Mouse (Mus musculus) heart, embryonic 10.5 days (tissue): ENCODE measurements at regions not wholly inside any gene's neighbourhood (a gene's known extent, or its start where the extent isn't known, plus 50 kb on each side); places are given as distances from the start of the nearest gene placed in this dataset.

ENCODE experiments used
- DNase-seq: peaks from one replicate; pipeline ENCODE4 v3.0.0-alpha.2; 2017; ENCODE audit warnings: low spot score
- H3K27ac ChIP-seq: fragments of 300-500 bp; sonication (generic); 2 replicates; pipeline ENCODE4 v1.5.1; 2016; ENCODE audit warnings: mild to moderate bottlenecking
- H3K27me3 ChIP-seq: fragments of 300-500 bp; sonication (generic); 2 replicates; pipeline ENCODE4 v1.6.1; 2016; ENCODE audit warnings: mild to moderate bottlenecking; ENCODE audit not compliant: poor library complexity, insufficient read depth, severe bottlenecking
- H3K36me3 ChIP-seq: fragments of 300-500 bp; sonication (generic); 2 replicates; pipeline ENCODE4 v1.6.1; 2016; ENCODE audit warnings: mild to moderate bottlenecking, moderate library complexity
- H3K4me1 ChIP-seq: fragments of 300-500 bp; sonication (generic); 2 replicates; pipeline ENCODE4 v1.6.1; 2016; ENCODE audit warnings: mild to moderate bottlenecking
- H3K4me3 ChIP-seq: fragments of 300-500 bp; sonication (generic); 2 replicates; pipeline ENCODE4 v1.5.1; 2016; ENCODE audit warnings: mild to moderate bottlenecking, moderate library complexity
- H3K9me3 ChIP-seq: fragments of 300-500 bp; sonication (generic); 2 replicates; pipeline ENCODE4 v1.6.1; 2016; ENCODE audit warnings: mild to moderate bottlenecking, moderate library complexity
- WGBS: fragments of 180-500 bp; shearing (Covaris S2); methylation state at CpG from one replicate; pipeline ENCODE4 v1.1.7; 2016; 5-methylcytosine and 5-hydroxymethylcytosine counted together

GRCm38 (mm10) chr2:48480428-48481191 lies 333.3 kb upstream of the Acvr2a start:
- H3K36me3 ChIP-seq: no peaks in the 10 kb centered on the region
- no peak overlapping the region for H3K4me3 ChIP-seq
- no peaks in the 10 kb centered on the region for H3K9me3 ChIP-seq
- 84% methylated on average over 9 of the region's 9 CpGs for WGBS
- H3K4me1 ChIP-seq: no peaks in the 10 kb centered on the region
- DNase-seq: no peak
- no peaks in the 10 kb centered on the region for H3K27me3 ChIP-seq
- H3K27ac ChIP-seq: no peak overlapping the region

- Histone ChIP-seq H3K36me3 (no peaks in the 10 kb centered on the region), H3K27me3 (no peaks in the 10 kb centered on the region), H3K4me1 (no peaks in the 10 kb centered on the region), H3K9me3 (no peaks in the 10 kb centered on the region), H3K4me3 (no peak overlapping the region), H3K27ac (no peak overlapping the region)
- 62% methylated on average over 12 of the region's 12 CpGs for WGBS
- no peak for DNase-seq
These were observed 332.6 kb upstream of the Acvr2a start for GRCm38 (mm10) chr2:48481209-48481742.

GRCm38 (mm10) chr2:48493574-48493973 lies 320.3 kb upstream of the Acvr2a start:
- Histone ChIP-seq H3K36me3 (no peaks in the 10 kb centered on the region), H3K27ac (no peak overlapping the region), H3K27me3 (no peaks in the 10 kb centered on the region), H3K4me3 (no peak overlapping the region), H3K9me3 (no peaks in the 10 kb centered on the region), H3K4me1 (no peaks in the 10 kb centered on the region)
- no peak for DNase-seq
- WGBS: 68% methylated on average over 3 of the region's 3 CpGs

GRCm38 (mm10) chr2:48494065-48494464 lies 319.8 kb upstream of the Acvr2a start:
- no peaks in the 10 kb centered on the region for H3K27me3 ChIP-seq
- DNase-seq: no peak

GRCm38 (mm10) chr2:48494632-48495031 lies 319.3 kb upstream of the Acvr2a start:
- 92% methylated on average over 3 of the region's 3 CpGs for WGBS
- no peak overlapping the region for H3K4me3 ChIP-seq
- DNase-seq: no peak

More at GRCm38 (mm10) chr2:48494065-48494464, 319.8 kb upstream of the Acvr2a start:
- Histone ChIP-seq H3K36me3 (no peaks in the 10 kb centered on the region), H3K27ac (no peak overlapping the region), H3K9me3 (no peaks in the 10 kb centered on the region), H3K4me1 (no peaks in the 10 kb centered on the region), H3K4me3 (no peak overlapping the region)
- WGBS: 48% methylated on average over 2 of the region's 2 CpGs

GRCm38 (mm10) chr2:48498047-48498723 lies 315.7 kb upstream of the Acvr2a start:
- no peaks in the 10 kb centered on the region for H3K36me3 ChIP-seq
- H3K9me3 ChIP-seq: no peaks in the 10 kb centered on the region
- H3K4me3 ChIP-seq: no peak overlapping the region
- DNase-seq: peak; percentile 82
- H3K4me1 ChIP-seq: no peaks in the 10 kb centered on the region
- H3K27me3 ChIP-seq: no peaks in the 10 kb centered on the region
- WGBS: 78% methylated on average over 5 of the region's 5 CpGs
- H3K27ac ChIP-seq: no peak overlapping the region

More at GRCm38 (mm10) chr2:48494632-48495031, 319.3 kb upstream of the Acvr2a start:
- Histone ChIP-seq H3K4me1 (no peaks in the 10 kb centered on the region), H3K9me3 (no peaks in the 10 kb centered on the region), H3K36me3 (no peaks in the 10 kb centered on the region), H3K27me3 (no peaks in the 10 kb centered on the region), H3K27ac (no peak overlapping the region)

GRCm38 (mm10) chr2:48499396-48499795 lies 314.5 kb upstream of the Acvr2a start:
- no peak for DNase-seq
- Histone ChIP-seq H3K36me3 (no peaks in the 10 kb centered on the region), H3K4me3 (no peak overlapping the region), H3K27ac (no peak overlapping the region), H3K9me3 (no peaks in the 10 kb centered on the region), H3K27me3 (no peaks in the 10 kb centered on the region), H3K4me1 (no peaks in the 10 kb centered on the region)
- WGBS: 84% methylated on average over 6 of the region's 6 CpGs

GRCm38 (mm10) chr2:48501387-48501786 lies 312.5 kb upstream of the Acvr2a start:
- 36% methylated on average over 2 of the region's 2 CpGs for WGBS
- H3K27ac ChIP-seq: no peak overlapping the region
- DNase-seq: no peak
- H3K4me3 ChIP-seq: no peak overlapping the region
- H3K9me3 ChIP-seq: no peaks in the 10 kb centered on the region
- H3K27me3 ChIP-seq: no peaks in the 10 kb centered on the region
- H3K4me1 ChIP-seq: no peaks in the 10 kb centered on the region
- H3K36me3 ChIP-seq: no peaks in the 10 kb centered on the region

GRCm38 (mm10) chr2:48513848-48514247 lies 300.1 kb upstream of the Acvr2a start:
- H3K36me3 ChIP-seq: no peaks in the 10 kb centered on the region
- H3K4me1 ChIP-seq: 0 out of 2 replicates have a peak, but pooled peaks cover 5% of the 10 kb centered on the region
- no peaks in the 10 kb centered on the region for H3K9me3 ChIP-seq
- no peak overlapping the region for H3K4me3 ChIP-seq
- H3K27me3 ChIP-seq: no peaks in the 10 kb centered on the region
- no peak for DNase-seq
- no peak overlapping the region for H3K27ac ChIP-seq

GRCm38 (mm10) chr2:48519838-48520404 lies 294.0 kb upstream of the Acvr2a start:
- Histone ChIP-seq H3K4me1 (no peaks in the 10 kb centered on the region), H3K9me3 (no peaks in the 10 kb centered on the region), H3K36me3 (no peaks in the 10 kb centered on the region), H3K27ac (no peak overlapping the region), H3K4me3 (no peak overlapping the region), H3K27me3 (no peaks in the 10 kb centered on the region)
- no peak for DNase-seq
- 71% methylated on average over 5 of the region's 5 CpGs for WGBS

- no peak for DNase-seq
- Histone ChIP-seq H3K9me3 (no peaks in the 10 kb centered on the region), H3K4me1 (no peaks in the 10 kb centered on the region), H3K36me3 (no peaks in the 10 kb centered on the region), H3K27me3 (no peaks in the 10 kb centered on the region), H3K4me3 (no peak overlapping the region), H3K27ac (no peak overlapping the region)
- WGBS: 80% methylated on average over 2 of the region's 2 CpGs
These were observed 293.4 kb upstream of the Acvr2a start for GRCm38 (mm10) chr2:48520535-48520971.

GRCm38 (mm10) chr2:48535453-48535852 lies 278.5 kb upstream of the Acvr2a start:
- WGBS: 90% methylated on average over 2 of the region's 2 CpGs
- Histone ChIP-seq H3K4me1 (no peaks in the 10 kb centered on the region), H3K27ac (no peak overlapping the region), H3K4me3 (no peak overlapping the region), H3K36me3 (no peaks in the 10 kb centered on the region), H3K9me3 (no peaks in the 10 kb centered on the region), H3K27me3 (no peaks in the 10 kb centered on the region)
- no peak for DNase-seq

- DNase-seq: no peak
- Histone ChIP-seq H3K4me3 (no peak overlapping the region), H3K9me3 (no peaks in the 10 kb centered on the region), H3K27ac (no peak overlapping the region), H3K27me3 (no peaks in the 10 kb centered on the region), H3K4me1 (no peaks in the 10 kb centered on the region), H3K36me3 (no peaks in the 10 kb centered on the region)
- 75% methylated on average over 4 of the region's 4 CpGs for WGBS
These were observed 277.0 kb upstream of the Acvr2a start for GRCm38 (mm10) chr2:48536930-48537329.
